Mouse (Mus musculus) stomach, postnatal 0 days (tissue): ENCODE measurements around the gene Senp1. TPM values are rescaled to one million over a fixed set of nuclear protein-coding genes. Genes with fewer than 3 reads are reported as not detected.

Experiments
- ATAC-seq: fragments of 200-750 bp; cut with Nextera tagmentation; 2 replicates; pipeline ENCODE4 v1.8.0; 2017; ENCODE audit not compliant: low FRiP score, low TSS enrichment
- DNase-seq: peaks from one replicate; pipeline ENCODE4 v3.0.0-alpha.2; 2016; ENCODE audit warnings: low spot score
- H3K27ac ChIP-seq: fragments of 300-500 bp; sonication (generic); replicated peaks from 2 replicates; pipeline ENCODE4 v1.5.1; 2014; ENCODE audit warnings: mild to moderate bottlenecking, control low read depth
- H3K27me3 ChIP-seq: fragments of 300-500 bp; sonication (generic); 2 replicates; pipeline ENCODE4 v1.6.1; 2014; ENCODE audit warnings: low read length; ENCODE audit not compliant: control insufficient read depth, insufficient read depth
- H3K36me3 ChIP-seq: fragments of 300-500 bp; sonication (generic); 2 replicates; pipeline ENCODE4 v1.6.1; 2014; ENCODE audit warnings: low read length, mixed read lengths; ENCODE audit not compliant: control insufficient read depth, insufficient read depth
- H3K4me1 ChIP-seq: fragments of 300-500 bp; sonication (generic); replicated peaks from 2 replicates; pipeline ENCODE4 v1.6.1; 2014; ENCODE audit warnings: antibody characterized with exemption; ENCODE audit not compliant: control insufficient read depth, insufficient read depth
- H3K4me2 ChIP-seq: fragments of 300-500 bp; sonication (generic); replicated peaks from 2 replicates; pipeline ENCODE4 v1.6.1; 2014; ENCODE audit warnings: low read depth, mild to moderate bottlenecking, control low read depth, moderate library complexity
- H3K4me3 ChIP-seq: fragments of 300-500 bp; sonication (generic); 2 replicates; pipeline ENCODE4 v1.5.1; 2014; ENCODE audit warnings: low read depth, low read length, control low read depth
- H3K9ac ChIP-seq: fragments of 300-500 bp; sonication (generic); 2 replicates; pipeline ENCODE4 v1.6.1; 2014; ENCODE audit warnings: mild to moderate bottlenecking, low read length, control low read depth, mixed read lengths
- H3K9me3 ChIP-seq: fragments of 300-500 bp; sonication (generic); 2 replicates; pipeline ENCODE4 v1.6.1; 2016; ENCODE audit warnings: low read length; ENCODE audit not compliant: control insufficient read depth
- CTCF ChIP-seq: IDR thresholded peaks from 2 replicates; pipeline ENCODE4 v1.5.1; 2016; ENCODE audit warnings: antibody characterized with exemption, low read depth, mild to moderate bottlenecking, moderate library complexity
- EP300 ChIP-seq: optimal IDR thresholded peaks from 2 replicates; pipeline ENCODE3; 2016; ENCODE audit warnings: antibody characterized with exemption
- WGBS: fragments of 180-500 bp; shearing (Covaris S2); extraction: QIAGEN DNeasy Blood & Tissue Kit; methylation state at CpG from one replicate; pipeline ENCODE4 v1.1.7; 2014; 5-methylcytosine and 5-hydroxymethylcytosine counted together
- polyA plus RNA-seq: library from polyadenylated mRNA; unstranded; fragments of >200 nt; fragmentation: Nextera tagmentation; extraction: Ambion mirVana; gene quantifications from 2 replicates; pipeline ENCODE4 v1.2.1, GENCODE M21; 2015

The Senp1 gene
- polyA plus RNA-seq, 1 experiment from 2014 or later: 10.0 TPM

DNA sequence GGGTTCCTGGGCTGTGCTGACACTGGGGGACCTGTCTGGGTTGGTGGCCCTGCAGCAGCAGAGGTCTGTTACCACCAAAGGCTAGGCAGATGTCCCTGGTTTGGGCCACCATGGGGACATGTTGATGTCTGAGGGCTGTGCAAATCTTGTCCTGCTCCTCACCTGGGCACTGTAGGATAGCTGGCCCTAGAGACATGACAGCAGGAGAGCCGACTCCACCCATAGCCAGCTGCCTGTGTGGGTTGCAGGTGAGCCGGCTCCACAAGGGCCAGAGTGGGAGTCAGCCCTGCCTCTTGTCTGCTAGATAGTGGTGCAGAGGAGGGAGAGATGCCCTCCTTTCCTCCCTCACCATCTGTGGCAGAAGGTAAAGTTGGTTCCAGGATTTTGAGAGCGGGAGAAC is 23.2 kb downstream of the Senp1 start:
- H3K36me3 ChIP-seq: peaks cover 24% of the 10 kb centered on the region
- TF ChIP-seq EP300 (no peak), CTCF (no peak)
- 85% methylated on average over 3 of the region's 3 CpGs for WGBS

DNA sequence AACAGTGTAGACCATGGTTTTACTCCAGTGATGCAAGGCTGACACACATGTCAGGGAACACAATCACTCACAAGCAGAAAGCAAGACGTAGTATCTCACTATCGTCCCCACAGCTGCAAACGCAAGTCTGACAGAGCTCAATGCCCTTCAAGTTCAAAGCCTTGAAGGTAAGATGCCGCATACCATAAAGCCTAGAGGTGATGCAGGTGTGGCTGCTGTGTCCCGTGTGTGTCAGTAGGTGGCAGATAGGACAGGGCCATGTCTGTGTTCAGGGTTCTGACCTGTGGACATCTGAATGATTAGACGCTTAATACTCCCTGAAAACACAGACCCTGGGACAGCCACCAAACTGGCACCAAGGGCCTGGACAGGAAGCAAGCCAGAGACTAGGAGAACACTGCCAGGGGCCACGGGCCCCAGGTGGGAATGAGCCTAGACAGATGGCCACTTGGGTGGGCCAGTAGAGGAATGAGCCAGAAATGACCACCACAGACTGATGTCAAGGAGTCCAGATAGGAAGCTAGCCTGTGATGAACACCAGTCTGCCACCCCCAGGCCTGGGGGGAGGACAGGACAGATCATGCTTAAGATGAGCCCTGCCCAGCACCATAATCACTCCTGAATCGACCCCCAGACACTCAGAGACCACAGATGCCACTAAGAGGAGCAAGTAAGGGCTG is 23.8 kb downstream of the Senp1 start:
- H3K9ac ChIP-seq: no peak overlapping the region
- no peaks in the 10 kb centered on the region for H3K4me1 ChIP-seq
- H3K36me3 ChIP-seq: peaks cover 19% of the 10 kb centered on the region
- no peaks in the 10 kb centered on the region for H3K27me3 ChIP-seq
- no peak overlapping the region for H3K4me3 ChIP-seq
- H3K9me3 ChIP-seq: no peaks in the 10 kb centered on the region
- WGBS: 82% methylated on average over 8 of the region's 8 CpGs
- ATAC-seq: no peak
- H3K4me2 ChIP-seq: no peak overlapping the region
- TF ChIP-seq CTCF (peak; percentile 37), EP300 (no peak)
- DNase-seq: no peak
- no peak overlapping the region for H3K27ac ChIP-seq

More for the DNA sequence above, 23.2 kb downstream of the Senp1 start:
- no peaks in the 10 kb centered on the region for H3K27me3 ChIP-seq
- no peak for ATAC-seq
- DNase-seq: no peak
- H3K4me2 ChIP-seq: no peak overlapping the region
- H3K4me3 ChIP-seq: no peak overlapping the region
- H3K9ac ChIP-seq: no peak overlapping the region
- no peaks in the 10 kb centered on the region for H3K4me1 ChIP-seq
- no peaks in the 10 kb centered on the region for H3K9me3 ChIP-seq
- no peak overlapping the region for H3K27ac ChIP-seq

DNA sequence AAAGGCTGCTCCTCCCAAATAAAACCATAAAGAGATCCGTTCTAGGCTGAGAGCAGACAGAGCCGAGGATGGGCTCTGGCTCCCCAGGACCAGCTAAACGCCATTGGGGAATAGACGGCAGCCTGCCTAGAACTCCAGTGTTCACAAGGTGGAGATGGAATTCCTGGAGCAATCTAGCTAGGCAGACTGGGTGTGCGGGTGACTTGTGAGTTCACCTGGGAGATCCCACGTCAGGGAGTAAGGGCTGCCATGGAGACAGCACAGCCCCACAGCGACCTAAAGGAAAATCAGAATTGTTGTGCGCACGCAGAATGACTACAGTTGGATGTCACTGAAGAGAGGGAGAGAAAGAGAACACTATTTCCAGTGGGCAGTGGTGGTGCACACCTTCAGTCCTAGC is 25.0 kb downstream of the Senp1 start:
- TF ChIP-seq CTCF (no peak), EP300 (no peak)
- H3K4me3 ChIP-seq: no peak overlapping the region
- no peaks in the 10 kb centered on the region for H3K4me1 ChIP-seq
- H3K9ac ChIP-seq: no peak overlapping the region
- ATAC-seq (no peak), DNase-seq (no peak)
- H3K27ac ChIP-seq: no peak overlapping the region
- 89% methylated on average over 9 of the region's 9 CpGs for WGBS
- H3K4me2 ChIP-seq: no peak overlapping the region
- no peaks in the 10 kb centered on the region for H3K9me3 ChIP-seq
- no peaks in the 10 kb centered on the region for H3K27me3 ChIP-seq
- H3K36me3 ChIP-seq: peaks cover 19% of the 10 kb centered on the region; the same call in 1 of the 2 replicates

DNA sequence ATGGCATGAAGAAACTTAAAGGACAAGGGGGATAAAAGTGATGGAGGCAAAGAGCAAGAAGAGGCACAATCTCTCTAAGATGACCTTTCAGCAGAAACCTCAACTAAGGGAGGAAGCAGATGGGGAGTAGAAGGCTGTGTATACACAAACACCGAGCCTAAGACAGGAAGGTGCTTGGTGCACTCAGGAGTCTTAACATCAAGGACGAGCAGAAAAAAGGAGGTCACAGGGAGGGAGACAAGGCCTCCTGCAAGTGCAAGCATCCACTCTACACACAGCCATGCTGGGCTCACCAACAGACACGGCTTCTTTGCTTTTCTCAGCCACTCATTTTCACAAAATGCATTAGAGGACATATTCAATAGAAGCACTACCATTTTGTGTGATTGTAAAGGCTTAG is 26.1 kb downstream of the Senp1 start:
- Histone ChIP-seq H3K4me3 (no peak overlapping the region), H3K9ac (no peak overlapping the region), H3K4me2 (no peak overlapping the region), H3K27ac (no peak overlapping the region), H3K27me3 (no peaks in the 10 kb centered on the region), H3K9me3 (no peaks in the 10 kb centered on the region), H3K4me1 (no peaks in the 10 kb centered on the region), H3K36me3 (peaks cover 19% of the 10 kb centered on the region; the same call in 1 of the 2 replicates)
- 58% methylated on average over 3 of the region's 3 CpGs for WGBS
- no peak for ATAC-seq
- DNase-seq: no peak
- TF ChIP-seq CTCF (no peak), EP300 (no peak)

DNA sequence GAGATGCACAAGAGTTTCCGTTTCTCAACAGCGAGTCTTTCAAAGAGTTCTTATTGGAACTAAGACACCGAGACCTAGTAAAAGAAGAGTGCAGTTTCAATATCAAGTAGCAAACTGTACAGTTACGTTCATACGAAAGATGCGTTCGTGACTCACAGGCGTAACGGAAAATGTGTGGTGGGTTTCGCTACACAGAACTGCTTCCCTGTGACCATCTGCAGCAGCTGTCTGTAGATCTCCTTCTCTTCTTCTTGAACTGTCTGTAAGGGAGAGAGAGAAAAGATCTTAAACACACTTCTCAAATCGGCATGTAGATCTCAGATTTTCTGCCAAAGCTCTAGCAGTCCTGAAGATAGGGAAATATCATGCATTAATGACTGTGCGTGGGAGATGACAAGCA is 26.9 kb downstream of the Senp1 start:
- DNase-seq: no peak
- no peak overlapping the region for H3K4me2 ChIP-seq
- ATAC-seq: no peak
- no peak overlapping the region for H3K9ac ChIP-seq
- no peaks in the 10 kb centered on the region for H3K4me1 ChIP-seq
- no peak for TF ChIP-seq CTCF
- TF ChIP-seq EP300: no peak
- no peak overlapping the region for H3K27ac ChIP-seq
- no peaks in the 10 kb centered on the region for H3K27me3 ChIP-seq
- peaks cover 16% of the 10 kb centered on the region; the same call in 1 of the 2 replicates for H3K36me3 ChIP-seq
- H3K4me3 ChIP-seq: no peak overlapping the region
- no peaks in the 10 kb centered on the region for H3K9me3 ChIP-seq
- 95% methylated on average over 12 of the region's 12 CpGs for WGBS

DNA sequence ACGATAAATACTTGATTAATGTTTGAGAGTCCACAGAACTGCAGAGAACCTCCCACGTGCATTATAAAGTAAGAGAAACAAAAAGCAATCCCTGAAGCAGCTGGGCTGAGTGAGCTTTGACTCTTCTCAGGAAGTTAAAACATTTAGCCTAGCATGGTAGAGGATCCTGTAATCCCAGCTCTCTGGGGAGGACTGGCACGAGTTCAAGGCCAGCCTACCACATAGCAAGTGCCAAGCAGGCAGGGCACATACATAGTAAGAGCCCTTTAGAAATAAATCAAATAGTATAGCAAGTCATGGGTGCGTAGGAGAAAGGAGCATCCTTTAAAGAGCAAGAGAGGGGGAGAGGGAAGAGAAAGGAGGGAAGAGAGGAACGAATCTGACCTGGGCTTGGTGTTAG is 27.7 kb downstream of the Senp1 start:
- H3K27me3 ChIP-seq: no peaks in the 10 kb centered on the region
- H3K36me3 ChIP-seq: peaks cover 18% of the 10 kb centered on the region; the same call in 1 of the 2 replicates

More for the DNA sequence above, 27.7 kb downstream of the Senp1 start:
- TF ChIP-seq CTCF (no peak), EP300 (no peak)
- H3K4me1 ChIP-seq: no peaks in the 10 kb centered on the region
- ATAC-seq (no peak), DNase-seq (no peak)
- 83% methylated on average over 5 of the region's 5 CpGs for WGBS
- no peak overlapping the region for H3K4me2 ChIP-seq
- H3K9ac ChIP-seq: no peak overlapping the region
- no peak overlapping the region for H3K4me3 ChIP-seq
- H3K9me3 ChIP-seq: no peaks in the 10 kb centered on the region
- no peak overlapping the region for H3K27ac ChIP-seq
